Mouse (Mus musculus): Measurements from ENCODE around the gene Cldn14.

Gene Cldn14

GRCm38 (mm10) chr16:93944301-93944700 lies 64.3 kb downstream of the Cldn14 start:
- no peak for DNase-seq (ENCODE audit: low spot score)

GRCm38 (mm10) chr16:93942796-93943502 lies 65.7 kb downstream of the Cldn14 start:
- no peak for DNase-seq (ENCODE audit: low spot score)

GRCm38 (mm10) chr16:93941781-93942567 lies 66.7 kb downstream of the Cldn14 start:
- DNase-seq (ENCODE audit: low spot score): no peak

- DNase-seq (ENCODE audit: low spot score): no peak
Measured at GRCm38 (mm10) chr16:93939961-93940360, 68.7 kb downstream of the Cldn14 start.

GRCm38 (mm10) chr16:93938400-93938846 lies 70.2 kb downstream of the Cldn14 start:
- DNase-seq (ENCODE audit: low spot score): peak; percentile 50

GRCm38 (mm10) chr16:93935009-93935408 lies 73.6 kb downstream of the Cldn14 start:
- DNase-seq (ENCODE audit: low spot score): no peak

GRCm38 (mm10) chr16:93934588-93934987 lies 74.0 kb downstream of the Cldn14 start:
- no peak for DNase-seq (ENCODE audit: low spot score)

- DNase-seq (ENCODE audit: low spot score): no peak
Measured at GRCm38 (mm10) chr16:93932185-93933168, 76.2 kb downstream of the Cldn14 start.

GRCm38 (mm10) chr16:93929370-93930032 lies 79.1 kb downstream of the Cldn14 start:
- no peak for DNase-seq (ENCODE audit: low spot score)

- DNase-seq (ENCODE audit: low spot score): no peak
Measured at GRCm38 (mm10) chr16:93925684-93926247, 82.9 kb downstream of the Cldn14 start.

GRCm38 (mm10) chr16:93923788-93924187 lies 84.8 kb downstream of the Cldn14 start:
- DNase-seq (ENCODE audit: low spot score): no peak

- no peak for DNase-seq (ENCODE audit: low spot score)
Measured at GRCm38 (mm10) chr16:93922835-93923389, 85.7 kb downstream of the Cldn14 start.

- no peak for DNase-seq (ENCODE audit: low spot score)
Measured at GRCm38 (mm10) chr16:93920673-93921072, 88.0 kb downstream of the Cldn14 start.

GRCm38 (mm10) chr16:93919189-93919588 lies 89.4 kb downstream of the Cldn14 start:
- DNase-seq (ENCODE audit: low spot score): no peak

GRCm38 (mm10) chr16:93918679-93919060 lies 90.0 kb downstream of the Cldn14 start:
- DNase-seq (ENCODE audit: low spot score): no peak

GRCm38 (mm10) chr16:93917712-93918678 lies 90.6 kb downstream of the Cldn14 start:
- peak; percentile 83 for DNase-seq (ENCODE audit: low spot score)

GRCm38 (mm10) chr16:93915338-93915849 lies 93.2 kb downstream of the Cldn14 start:
- no peak for DNase-seq (ENCODE audit: low spot score)

- DNase-seq (ENCODE audit: low spot score): peak; percentile 64
Measured at GRCm38 (mm10) chr16:93913881-93914576, 94.6 kb downstream of the Cldn14 start.

- no peak for DNase-seq (ENCODE audit: low spot score)
Measured at GRCm38 (mm10) chr16:93912808-93913207, 95.8 kb downstream of the Cldn14 start.

All from testis, postnatal 14 days (tissue).